Mouse (Mus musculus) CH12.LX (cell line): Measurements from ENCODE around the gene Zfp800. TPM values are rescaled to one million over a fixed set of nuclear protein-coding genes. Genes with fewer than 3 reads are reported as not detected.
A peak's percentile ranks its signal among the peaks of the same experiment; 100 is the strongest.

Source experiments
- DNase-seq: peaks from one replicate; pipeline ENCODE4 v3.0.0-alpha.2; 2013; ENCODE audit errors: extremely low read depth
- H3K27ac ChIP-seq: 2 replicates; pipeline ENCODE4 v1.5.1; 2012; ENCODE audit warnings: low read depth, mild to moderate bottlenecking, control low read depth, moderate library complexity; ENCODE audit not compliant: insufficient read depth
- H3K27me3 ChIP-seq: replicated peaks from 2 replicates; pipeline ENCODE3; 2012; ENCODE audit warnings: inconsistent platforms
- H3K36me3 ChIP-seq, 2 experiments: replicated peaks in 1 of 2; 2 replicates each; pipeline versions ENCODE3 to v1.6.1; 2012; ENCODE audit warnings: inconsistent platforms in 1 of 2, low read length in 1 of 2, mild to moderate bottlenecking in 1 of 2, mixed read lengths in 1 of 2, moderate library complexity in 1 of 2; ENCODE audit not compliant: control insufficient read depth in 1 of 2, insufficient read depth in 1 of 2
- H3K4me1 ChIP-seq, 2 experiments: 2 replicates each; pipeline ENCODE4 v1.6.1; 2012; ENCODE audit warnings: inconsistent platforms in 1 of 2, moderate library complexity in 1 of 2; ENCODE audit not compliant: insufficient read depth in 2 of 2, control insufficient read depth in 1 of 2
- H3K4me2 ChIP-seq: 2 replicates; pipeline ENCODE4 v1.6.1; 2012; ENCODE audit warnings: low read depth, mild to moderate bottlenecking, control low read depth; ENCODE audit not compliant: poor library complexity, insufficient read depth, severe bottlenecking
- H3K4me3 ChIP-seq, 3 experiments: fragments of 150-350 bp in 1 of 3; sonication (generic) in 1 of 3; replicated peaks in 1 of 3; 2 replicates each; pipeline versions ENCODE3 to v1.5.1; 2011 to 2012; ENCODE audit warnings: low read depth in 2 of 3, low read length in 2 of 3, mild to moderate bottlenecking in 2 of 3, moderate library complexity in 2 of 3, control low read depth in 1 of 3, improper control_type of control experiment in 1 of 3, inconsistent platforms in 1 of 3, mixed read lengths in 1 of 3; ENCODE audit not compliant: poor library complexity in 1 of 3
- H3K79me2 ChIP-seq: replicated peaks from 2 replicates; pipeline ENCODE4 v1.6.1; 2012; ENCODE audit warnings: mild to moderate bottlenecking, moderate library complexity; ENCODE audit not compliant: control insufficient read depth, poor library complexity, insufficient read depth, severe bottlenecking; ENCODE audit errors: extremely low read depth
- H3K9ac ChIP-seq: 2 replicates; pipeline ENCODE4 v1.6.1; 2012; ENCODE audit warnings: low read depth, mild to moderate bottlenecking, control low read depth, moderate library complexity; ENCODE audit not compliant: insufficient read depth
- H3K9me3 ChIP-seq: replicated peaks from 2 replicates; pipeline ENCODE3; 2012; ENCODE audit warnings: low read length, inconsistent platforms, mixed read lengths
- CHD1 ChIP-seq: IDR thresholded peaks from 2 replicates; pipeline ENCODE4 v1.6.1; 2012; ENCODE audit warnings: low read depth, low read length, improper control_type of control experiment, inconsistent platforms
- CTCF ChIP-seq, 2 experiments: IDR thresholded peaks in 1 of 2; conservative IDR thresholded peaks in 1 of 2; 2 replicates each; pipeline ENCODE4 v1.5.1; 2011 to 2012; ENCODE audit warnings: low read depth in 2 of 2, low read length in 2 of 2, improper control_type of control experiment in 1 of 2, inconsistent platforms in 1 of 2, mild to moderate bottlenecking in 1 of 2, moderate library complexity in 1 of 2
- EP300 ChIP-seq: IDR thresholded peaks from 2 replicates; pipeline ENCODE4 v1.6.1; 2011; ENCODE audit warnings: low read length, improper control_type of control experiment
- ETS1 ChIP-seq: conservative IDR thresholded peaks from 2 replicates; pipeline ENCODE4 v1.6.1; 2012; ENCODE audit warnings: low read depth, mild to moderate bottlenecking, inconsistent platforms, low read length, improper control_type of control experiment, moderate library complexity
- HCFC1 ChIP-seq: IDR thresholded peaks from 2 replicates; pipeline ENCODE4 v1.6.1; 2012; ENCODE audit warnings: low read depth, mild to moderate bottlenecking, inconsistent platforms, low read length, improper control_type of control experiment
- KAT2A ChIP-seq: IDR thresholded peaks from 2 replicates; pipeline ENCODE4 v1.6.1; 2012; ENCODE audit warnings: low read length, improper control_type of control experiment, inconsistent platforms; ENCODE audit not compliant: insufficient replicate concordance
- MAX ChIP-seq: IDR thresholded peaks from 2 replicates; pipeline ENCODE4 v1.6.1; 2011; ENCODE audit warnings: low read length, improper control_type of control experiment
- MAZ ChIP-seq: IDR thresholded peaks from 2 replicates; pipeline ENCODE4 v1.6.1; 2012; ENCODE audit warnings: low read depth, mild to moderate bottlenecking, inconsistent platforms, low read length, improper control_type of control experiment, moderate library complexity
- MEF2A ChIP-seq: IDR thresholded peaks from 2 replicates; pipeline ENCODE4 v1.6.1; 2014; ENCODE audit warnings: low read depth, mild to moderate bottlenecking, inconsistent platforms, low read length, improper control_type of control experiment, borderline replicate concordance
- NELFE ChIP-seq: IDR thresholded peaks from 2 replicates; pipeline ENCODE4 v1.6.1; 2011; ENCODE audit warnings: low read depth, low read length, improper control_type of control experiment
- NRF1 ChIP-seq: IDR thresholded peaks from 2 replicates; pipeline ENCODE4 v1.6.1; 2014; ENCODE audit warnings: low read depth, mild to moderate bottlenecking, inconsistent platforms, low read length, improper control_type of control experiment, moderate library complexity
- SIN3A ChIP-seq: IDR thresholded peaks from 2 replicates; pipeline ENCODE4 v1.6.1; 2012; ENCODE audit warnings: low read length, improper control_type of control experiment, inconsistent platforms
- TBP ChIP-seq: conservative IDR thresholded peaks from 2 replicates; pipeline ENCODE4 v1.6.1; 2011; ENCODE audit warnings: low read depth, low read length, improper control_type of control experiment
- UBTF ChIP-seq: IDR thresholded peaks from 2 replicates; pipeline ENCODE4 v1.6.1; 2012; ENCODE audit warnings: low read depth, mild to moderate bottlenecking, inconsistent platforms, low read length, improper control_type of control experiment, moderate library complexity
- USF1 ChIP-seq: IDR thresholded peaks from 2 replicates; pipeline ENCODE4 v1.6.1; 2014; ENCODE audit warnings: low read depth, mild to moderate bottlenecking, inconsistent platforms, low read length, improper control_type of control experiment
- USF2 ChIP-seq: conservative IDR thresholded peaks from 2 replicates; pipeline ENCODE4 v1.6.1; 2011; ENCODE audit warnings: low read depth, low read length, improper control_type of control experiment
- ZKSCAN1 ChIP-seq: IDR thresholded peaks from 2 replicates; pipeline ENCODE4 v1.6.1; 2012; ENCODE audit warnings: low read depth, inconsistent platforms, low read length, improper control_type of control experiment, borderline replicate concordance
- ZMIZ1 ChIP-seq: IDR thresholded peaks from 2 replicates; pipeline ENCODE4 v1.6.1; 2012; ENCODE audit warnings: low read depth, mild to moderate bottlenecking, inconsistent platforms, low read length, improper control_type of control experiment
- dilution Hi-C: fragments of 300-500 bp; cut with MboI; formaldehyde crosslinking; loops from 2 replicates; pipeline ENCODE4 v1.14.3; 2020; ENCODE audit warnings: low sequenced_read_pairs; ENCODE audit not compliant: extremely low pct_unique_long_range_greater_than_20kb, extremely low pct_ligation_motif_present
- in situ Hi-C: fragments of 300-500 bp; cut with MboI; formaldehyde crosslinking; loops from 3 replicates; pipeline ENCODE4 v1.14.3; 2019; ENCODE audit warnings: low sequenced_read_pairs, low pct_ligation_motif_present, low pct_unique_long_range_greater_than_20kb, mixed read lengths
- polyA plus RNA-seq: library from polyadenylated mRNA; unstranded; fragments of >175 nt; gene quantifications from 2 replicates; pipeline ENCODE4 v1.2.1, GENCODE M21; 2012; ENCODE audit warnings: low read depth; ENCODE audit not compliant: insufficient read length
- total RNA-seq, 2 experiments: library from RNA; depleted of rRNA; stranded (reverse); fragments of 300-350 nt in 1 of 2; fragments of >200 nt in 1 of 2; gene quantifications; 2 replicates each; pipeline ENCODE4 v1.2.3; 2012 to 2014

The Zfp800 gene
- total and polyA plus RNA-seq, 3 experiments, result 19.1 to 49.5 (median 19.5) TPM

DNA sequence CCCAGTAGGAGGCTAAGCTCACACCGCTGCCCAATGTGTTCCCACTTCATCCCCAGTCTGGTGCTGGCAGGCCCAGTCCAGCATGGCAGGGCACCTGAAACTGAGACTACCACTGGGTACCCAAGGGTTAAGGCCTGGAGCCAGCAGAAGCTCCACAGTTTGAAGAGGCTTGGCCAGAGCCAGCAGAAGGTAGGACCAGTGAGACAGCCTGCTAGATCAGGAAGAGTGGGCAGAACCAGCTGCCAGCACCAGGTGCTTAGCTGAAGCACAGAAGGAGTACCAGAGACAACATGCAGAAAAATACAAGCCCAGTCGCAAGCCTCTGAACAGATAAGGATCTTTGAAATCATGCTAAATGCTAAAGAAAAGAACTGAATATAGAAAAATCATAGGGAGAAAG lies 117.9 kb downstream of the Zfp800 start:
- Histone ChIP-seq H3K9me3 (peaks cover 5% of the 10 kb centered on the region), H3K36me3 (no peaks in the 10 kb centered on the region), H3K79me2 (no peaks in the 10 kb centered on the region), H3K4me2 (no peak overlapping the region), H3K4me1 (no peaks in the 10 kb centered on the region), H3K9ac (no peak overlapping the region), H3K27me3 (no peaks in the 10 kb centered on the region), H3K4me3 (no peak overlapping the region), H3K27ac (no peak overlapping the region)
- TF ChIP-seq CTCF (conservative IDR thresholded peaks at IDR 0.05 in 1 of 2, IDR thresholded peaks at IDR 0.05 in 1 of 2; ENCODE audit: low read depth in 2 of 2, low read length in 2 of 2), result no peak
- TF ChIP-seq SIN3A, result no peak
- TF ChIP-seq CHD1, result no peak
- no peak for TF ChIP-seq ZKSCAN1
- TF ChIP-seq ETS1, result no peak
- TF ChIP-seq KAT2A, result no peak
- no peak for TF ChIP-seq EP300
- TF ChIP-seq MEF2A, result no peak
- TF ChIP-seq MAZ, result no peak
- TF ChIP-seq TBP, result no peak
- no peak for TF ChIP-seq NELFE
- no peak for TF ChIP-seq MAX
- no peak for TF ChIP-seq ZMIZ1
- no peak for TF ChIP-seq UBTF
- no peak for DNase-seq
- in situ Hi-C loops, result no loop called here
- dilution Hi-C loops, result no loop called here

DNA sequence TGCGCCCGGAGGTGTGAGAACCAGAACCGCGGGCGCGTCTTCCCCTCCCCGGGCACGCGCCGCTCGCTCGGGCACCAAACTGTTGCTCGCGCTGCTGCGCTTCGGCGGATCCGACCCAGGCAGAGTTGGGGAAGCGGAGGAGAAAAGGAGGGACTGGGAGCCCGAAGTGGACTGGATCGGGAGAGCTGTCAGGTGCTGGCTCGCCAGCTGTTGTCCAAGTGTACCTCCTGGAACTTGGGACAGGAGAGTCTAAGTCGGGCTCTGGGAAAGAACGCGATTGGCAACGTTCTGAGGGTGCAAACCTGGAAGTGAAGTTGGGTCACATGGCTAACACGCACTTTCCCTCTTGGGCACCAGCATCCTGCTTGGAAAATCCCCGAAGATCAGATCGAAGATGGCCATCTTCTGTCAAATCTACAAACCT lies 135.6 kb downstream of the Zfp800 start:
- Histone ChIP-seq H3K36me3 (peaks cover 2 to 19% of the 10 kb centered on the region in 2 experiments), H3K9ac (peak overlapping the region; percentile 74), H3K9me3 (no peaks in the 10 kb centered on the region), H3K27ac (peak overlapping the region; percentile 9; the same call in 1 of the 2 replicates), H3K4me2 (peak overlapping the region; percentile 42), H3K4me1 (peaks cover 0 to 27% of the 10 kb centered on the region in 2 experiments; a peak in 3 of 4 replicates), H3K4me3 (peak overlapping the region; percentile 53 to 99 (median 88)), H3K79me2 (peaks cover 21% of the 10 kb centered on the region)
- dilution Hi-C loops, result no loop called here
- peak; percentile 41 for DNase-seq
- in situ Hi-C loops, result no loop called here
- TF ChIP-seq USF1 (peak; percentile 46), NRF1 (no peak), MAX (peak; percentile 63), HCFC1 (no peak), USF2 (0 out of 2 replicates have a peak, but pooled peaks have one; percentile 28)
- TF ChIP-seq, all 38 proteins: peak for 3
- no peaks in the 10 kb centered on the region for H3K27me3 ChIP-seq
